Mouse (Mus musculus): ENCODE data around the gene Egln3. TPM values are rescaled to one million over a fixed set of nuclear protein-coding genes. Genes with fewer than 3 reads are reported as not detected.
A peak's percentile ranks its signal among the peaks of the same experiment; 100 is the strongest.

Egln3 gene
- total and polyA plus RNA-seq, 2 experiments from 2014 or later, result 3.6 to 8.0 TPM

DNA sequence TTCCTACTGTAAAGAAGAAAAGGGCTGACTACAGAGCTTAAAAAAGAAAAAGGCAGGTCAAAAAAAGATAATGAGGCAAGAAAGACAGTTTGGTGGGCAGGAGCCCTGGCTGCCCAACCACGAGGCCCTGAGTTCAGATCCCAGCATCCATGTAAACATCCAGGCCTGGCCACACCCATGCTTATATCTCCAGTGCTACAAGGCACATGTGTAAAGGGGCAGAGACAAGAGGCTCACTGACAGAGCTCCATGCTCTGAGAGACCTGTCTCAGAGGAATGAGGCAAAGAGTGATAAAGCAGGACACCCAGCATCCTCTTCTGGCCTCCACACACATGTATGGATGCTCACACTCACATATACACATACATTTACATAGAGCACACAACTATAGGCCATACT is 48.9 kb downstream of the Egln3 start:
- Histone ChIP-seq H3K4me3 (ENCODE audit: low read depth, low read length) (no peak overlapping the region), H3K4me2 (ENCODE audit: low read depth, low read length, poor library complexity, severe bottlenecking) (no peak overlapping the region), H3K4me1 (ENCODE audit: insufficient read depth, low read length) (no peaks in the 10 kb centered on the region), H3K9me3 (ENCODE audit: low read length) (peaks cover 3% of the 10 kb centered on the region; the same call in 1 of the 2 replicates), H3K27ac (ENCODE audit: low read depth, low read length) (no peak overlapping the region), H3K27me3 (ENCODE audit: insufficient read depth, low read length) (no peaks in the 10 kb centered on the region), H3K36me3 (ENCODE audit: insufficient read depth, low read length) (no peaks in the 10 kb centered on the region), H3K9ac (replicated peaks; ENCODE audit: low read length, poor library complexity, severe bottlenecking) (no peak overlapping the region)
- ATAC-seq (ENCODE audit: low FRiP score), result no peak
- no peak for DNase-seq (ENCODE audit: low spot score)
- 80% methylated on average over 1 of the region's 1 CpGs for WGBS
- no peak for TF ChIP-seq CTCF (IDR thresholded peaks at IDR 0.05)

DNA sequence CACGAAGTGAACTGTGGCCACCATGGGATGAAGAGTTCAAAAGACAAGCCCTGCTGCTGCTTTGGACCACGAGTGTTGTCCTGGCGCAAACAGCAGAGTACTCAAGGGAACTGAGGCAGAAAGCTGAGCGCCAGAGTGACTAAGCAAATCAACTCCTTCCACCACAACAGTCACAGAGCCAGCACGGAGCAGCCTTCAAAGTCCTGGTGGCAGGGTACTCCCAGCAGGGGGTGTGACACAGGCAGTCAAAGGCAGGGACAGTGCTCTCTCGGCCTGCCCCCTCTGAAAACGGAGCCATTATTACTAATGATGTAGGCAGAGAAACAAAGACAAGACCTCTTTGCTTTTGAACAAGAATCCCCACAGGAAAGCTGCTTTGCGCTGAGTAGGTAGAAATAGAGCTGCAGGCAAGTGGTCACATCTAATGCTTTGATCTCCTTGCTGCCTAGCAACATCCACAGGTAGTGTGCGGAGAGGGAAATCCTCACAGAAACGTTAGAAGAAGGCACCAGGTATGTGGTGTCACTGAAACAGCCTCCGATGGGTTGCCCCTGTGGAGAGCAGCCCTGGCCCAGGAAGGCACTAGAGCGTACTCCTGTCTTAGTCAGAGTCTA is 56.6 kb downstream of the Egln3 start:
- 0 out of 2 replicates have a peak overlapping the region, but pooled peaks have one; percentile 1 for H3K4me2 ChIP-seq (ENCODE audit: low read depth, low read length, poor library complexity, severe bottlenecking)
- H3K4me1 ChIP-seq (ENCODE audit: insufficient read depth, low read length), result peaks cover 9% of the 10 kb centered on the region
- 15% methylated on average over 12 of the region's 12 CpGs for WGBS
- peak; percentile 18; the same call in 1 of the 2 replicates for TF ChIP-seq CTCF (IDR thresholded peaks at IDR 0.05)
- ATAC-seq (ENCODE audit: low FRiP score) (peak; percentile 65; the same call in 1 of the 2 replicates), DNase-seq (ENCODE audit: low spot score) (peak; percentile 37)
- H3K36me3 ChIP-seq (ENCODE audit: insufficient read depth, low read length), result no peaks in the 10 kb centered on the region
- H3K9me3 ChIP-seq (ENCODE audit: low read length), result no peaks in the 10 kb centered on the region
- no peak overlapping the region for H3K4me3 ChIP-seq (ENCODE audit: low read depth, low read length)
- no peak overlapping the region for H3K27ac ChIP-seq (ENCODE audit: low read depth, low read length)
- H3K27me3 ChIP-seq (ENCODE audit: insufficient read depth, low read length), result no peaks in the 10 kb centered on the region
- H3K9ac ChIP-seq (replicated peaks; ENCODE audit: low read length, poor library complexity, severe bottlenecking), result no peak overlapping the region
